Mouse (Mus musculus) limb, embryonic 14.5 days (tissue): Measurements from ENCODE around the gene 9330182L06Rik. TPM values are rescaled to one million over a fixed set of nuclear protein-coding genes. Genes with fewer than 3 reads are reported as not detected.

ENCODE experiments used
- ATAC-seq: fragments of 200-750 bp; cut with Nextera tagmentation; 2 replicates; pipeline ENCODE4 v1.8.0; 2017; ENCODE audit warnings: low read depth, moderate number of reproducible peaks, moderate TSS enrichment; ENCODE audit not compliant: low FRiP score
- DNase-seq: peaks from one replicate; pipeline ENCODE4 v3.0.0-alpha.2; 2015; ENCODE audit warnings: low spot score
- H3K27ac ChIP-seq: fragments of 300-500 bp; sonication (generic); replicated peaks from 2 replicates; pipeline ENCODE4 v1.5.1; 2014; ENCODE audit warnings: low read depth, mild to moderate bottlenecking, low read length, moderate library complexity, mixed read lengths
- H3K27me3 ChIP-seq: fragments of 300-500 bp; sonication (generic); 2 replicates; pipeline ENCODE4 v1.6.1; 2014; ENCODE audit warnings: low read length, mixed read lengths; ENCODE audit not compliant: control insufficient read depth, insufficient read depth
- H3K36me3 ChIP-seq: fragments of 300-500 bp; sonication (generic); 2 replicates; pipeline ENCODE4 v1.6.1; 2014; ENCODE audit warnings: mild to moderate bottlenecking, low read length, moderate library complexity, mixed read lengths; ENCODE audit not compliant: control insufficient read depth, insufficient read depth
- H3K4me1 ChIP-seq: fragments of 300-500 bp; sonication (generic); 2 replicates; pipeline ENCODE4 v1.6.1; 2014; ENCODE audit warnings: antibody characterized with exemption, low read length, mixed read lengths; ENCODE audit not compliant: control insufficient read depth, insufficient read depth
- H3K4me2 ChIP-seq: fragments of 300-500 bp; sonication (generic); replicated peaks from 2 replicates; pipeline ENCODE4 v1.6.1; 2014; ENCODE audit warnings: low read depth, mild to moderate bottlenecking, low read length, moderate library complexity; ENCODE audit not compliant: severe bottlenecking
- H3K4me3 ChIP-seq: fragments of 300-500 bp; sonication (generic); replicated peaks from 2 replicates; pipeline ENCODE4 v1.5.1; 2014; ENCODE audit warnings: low read length
- H3K9ac ChIP-seq: fragments of 300-500 bp; sonication (generic); 2 replicates; pipeline ENCODE4 v1.6.1; 2014; ENCODE audit warnings: mild to moderate bottlenecking, low read depth, low read length, moderate library complexity; ENCODE audit not compliant: severe bottlenecking
- H3K9me3 ChIP-seq: fragments of 300-500 bp; sonication (generic); 2 replicates; pipeline ENCODE4 v1.6.1; 2016; ENCODE audit warnings: low read length; ENCODE audit not compliant: control insufficient read depth
- POLR2A ChIP-seq: fragments of 200-500 bp; IDR thresholded peaks from 2 replicates; pipeline ENCODE4 v1.8.0; 2012; ENCODE audit warnings: inconsistent platforms, mild to moderate bottlenecking, moderate library complexity, borderline replicate concordance; ENCODE audit not compliant: insufficient read depth, insufficient read length; ENCODE audit errors: extremely low read depth
- WGBS: fragments of 180-500 bp; shearing (Covaris S2); extraction: QIAGEN DNeasy Blood & Tissue Kit; methylation state at CpG from one replicate; pipeline ENCODE4 v1.1.7; 2014; 5-methylcytosine and 5-hydroxymethylcytosine counted together
- polyA plus RNA-seq, 2 experiments: library from polyadenylated mRNA; depleted of rRNA in 1 of 2; stranded (reverse) in 1 of 2; unstranded in 1 of 2; fragments of >200 nt; fragmentation: Nextera tagmentation in 1 of 2; extraction: Ambion mirVana in 1 of 2; gene quantifications; 2 replicates each; pipeline versions ENCODE4 v1.2.1 to v1.2.3; 2012 to 2014

Gene 9330182L06Rik
- polyA plus RNA-seq, 2 experiments, result 4.2 to 4.6 TPM

DNA sequence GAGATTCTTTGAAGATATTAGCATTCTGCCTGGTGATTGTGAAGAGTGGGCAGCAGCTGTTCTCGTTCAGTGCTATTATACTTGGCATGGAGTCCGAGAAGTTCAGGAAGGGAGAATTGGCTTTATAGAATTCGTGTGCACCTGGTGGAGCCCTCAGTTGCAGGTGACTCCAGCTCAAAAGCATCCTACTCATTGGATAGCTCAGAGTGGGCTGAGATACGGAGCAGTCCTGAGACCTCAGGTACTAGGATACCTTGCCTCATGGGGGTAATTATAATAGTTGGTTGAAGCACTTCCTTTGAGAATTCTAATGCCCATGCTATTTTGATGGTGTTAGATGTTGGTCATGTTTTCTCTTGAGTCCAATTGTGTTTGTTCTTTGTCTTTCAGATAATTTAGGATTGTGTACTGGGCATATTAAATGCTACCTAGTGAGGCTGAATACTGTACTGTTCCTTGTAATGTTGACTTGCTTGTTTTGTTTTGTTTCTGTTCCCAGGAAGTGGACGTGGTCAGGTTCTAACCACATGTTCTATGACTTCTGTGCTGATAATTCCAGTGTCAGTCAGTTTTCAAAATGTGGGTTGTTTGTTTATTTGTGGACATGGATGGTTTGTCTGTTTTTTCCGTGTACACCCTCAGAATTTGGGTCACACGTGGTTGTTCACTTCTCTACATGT is 96.2 kb downstream of the 9330182L06Rik start:
- DNase-seq (no peak), ATAC-seq (no peak)
- H3K9me3 ChIP-seq, result no peaks in the 10 kb centered on the region
- H3K9ac ChIP-seq, result no peak overlapping the region
- no peak overlapping the region for H3K4me2 ChIP-seq
- no peak overlapping the region for H3K27ac ChIP-seq
- TF ChIP-seq POLR2A, result no peak
- no peaks in the 10 kb centered on the region for H3K27me3 ChIP-seq
- no peaks in the 10 kb centered on the region for H3K4me1 ChIP-seq
- H3K4me3 ChIP-seq, result no peak overlapping the region
- WGBS, result 75% methylated on average over 7 of the region's 7 CpGs
- H3K36me3 ChIP-seq, result no peaks in the 10 kb centered on the region

DNA sequence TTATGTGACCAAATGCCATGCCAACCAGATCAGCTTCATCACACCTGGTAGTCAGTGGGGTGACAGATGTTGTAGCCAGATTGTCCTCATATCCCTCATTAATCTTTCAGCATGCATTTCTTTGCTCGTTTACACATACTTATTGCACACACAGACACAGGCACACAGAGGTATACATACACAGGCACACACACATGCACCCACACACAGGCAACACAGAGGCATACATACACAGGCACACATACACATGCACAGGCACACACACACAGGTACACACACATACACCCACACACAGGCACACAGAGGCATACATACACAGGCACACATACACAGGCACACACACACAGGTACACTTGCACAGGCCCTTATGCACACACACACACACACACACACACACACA is 99.0 kb downstream of the 9330182L06Rik start:
- Histone ChIP-seq H3K9me3 (no peaks in the 10 kb centered on the region), H3K4me1 (no peaks in the 10 kb centered on the region), H3K27ac (no peak overlapping the region), H3K27me3 (no peaks in the 10 kb centered on the region), H3K4me2 (no peak overlapping the region), H3K36me3 (no peaks in the 10 kb centered on the region), H3K9ac (no peak overlapping the region), H3K4me3 (no peak overlapping the region)
- no peak for TF ChIP-seq POLR2A
- 58% methylated on average over 1 of the region's 1 CpGs for WGBS
- ATAC-seq, result no peak
- no peak for DNase-seq

DNA sequence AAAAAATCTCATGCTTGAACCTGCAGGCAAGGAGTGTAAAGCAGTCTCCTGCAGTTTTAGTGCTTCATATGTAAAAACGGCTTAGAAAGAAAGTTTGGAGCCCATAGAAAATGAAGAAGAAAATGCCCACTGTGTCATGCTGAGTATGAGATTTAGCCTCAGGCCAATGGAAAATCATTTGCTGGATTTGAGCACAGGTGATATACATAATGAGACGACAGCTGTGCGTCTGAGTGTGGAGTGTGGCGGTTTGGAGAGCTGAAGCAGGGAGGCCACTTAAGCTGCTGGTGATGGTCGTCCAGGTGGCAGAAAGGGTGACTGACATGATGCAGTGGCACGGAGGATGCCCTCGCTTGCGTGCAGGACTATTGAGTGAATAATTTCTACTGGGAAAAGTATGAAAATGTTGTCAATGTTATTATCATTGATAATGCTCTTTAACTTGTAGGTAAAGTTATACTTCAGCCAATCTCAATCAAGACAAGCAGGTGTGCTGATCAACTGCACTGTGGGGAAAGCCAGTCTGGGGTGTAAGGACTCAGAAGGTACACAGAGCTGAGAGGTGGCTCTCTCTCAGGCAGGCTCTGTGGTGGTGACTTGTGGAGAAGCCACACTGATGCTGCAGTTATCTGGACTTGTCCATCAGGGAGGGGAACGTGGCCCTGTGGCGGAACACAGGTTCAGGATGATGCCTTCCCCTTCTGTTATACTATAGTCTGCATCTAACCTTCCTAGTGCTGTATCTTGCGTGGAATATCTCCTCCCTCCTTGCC is 102.2 kb downstream of the 9330182L06Rik start:
- Histone ChIP-seq H3K4me3 (no peak overlapping the region), H3K4me2 (no peak overlapping the region), H3K36me3 (no peaks in the 10 kb centered on the region), H3K27me3 (no peaks in the 10 kb centered on the region), H3K9me3 (no peaks in the 10 kb centered on the region), H3K27ac (no peak overlapping the region), H3K9ac (no peak overlapping the region), H3K4me1 (no peaks in the 10 kb centered on the region)
- ATAC-seq (no peak), DNase-seq (no peak)
- no peak for TF ChIP-seq POLR2A
- WGBS, result 49% methylated on average over 11 of the region's 11 CpGs

DNA sequence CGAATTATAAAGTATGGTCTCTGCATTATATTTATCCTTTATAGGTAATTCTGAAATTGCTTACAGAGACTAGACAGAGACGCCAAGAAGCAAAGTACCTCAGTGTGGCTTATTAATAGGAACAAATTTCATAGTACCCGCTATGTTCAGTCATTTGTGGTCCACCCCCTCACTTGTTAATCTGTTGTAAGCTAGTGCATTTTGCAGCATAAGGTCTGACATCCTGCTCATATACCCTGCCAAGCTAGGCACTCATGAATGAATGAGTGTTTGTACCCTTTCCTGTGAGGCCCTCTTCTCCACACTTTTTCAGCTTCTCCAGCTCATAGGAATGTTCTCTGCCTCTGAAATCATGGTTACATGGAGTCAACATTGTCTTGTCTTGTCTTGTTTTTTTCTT is 105.2 kb downstream of the 9330182L06Rik start:
- TF ChIP-seq POLR2A, result no peak
- no peak overlapping the region for H3K27ac ChIP-seq
- 85% methylated on average over 3 of the region's 3 CpGs for WGBS
- no peak overlapping the region for H3K9ac ChIP-seq
- H3K4me2 ChIP-seq, result no peak overlapping the region
- no peak overlapping the region for H3K4me3 ChIP-seq
- no peaks in the 10 kb centered on the region for H3K9me3 ChIP-seq
- no peaks in the 10 kb centered on the region for H3K36me3 ChIP-seq
- ATAC-seq, result no peak
- no peaks in the 10 kb centered on the region for H3K4me1 ChIP-seq
- no peaks in the 10 kb centered on the region for H3K27me3 ChIP-seq
- no peak for DNase-seq

DNA sequence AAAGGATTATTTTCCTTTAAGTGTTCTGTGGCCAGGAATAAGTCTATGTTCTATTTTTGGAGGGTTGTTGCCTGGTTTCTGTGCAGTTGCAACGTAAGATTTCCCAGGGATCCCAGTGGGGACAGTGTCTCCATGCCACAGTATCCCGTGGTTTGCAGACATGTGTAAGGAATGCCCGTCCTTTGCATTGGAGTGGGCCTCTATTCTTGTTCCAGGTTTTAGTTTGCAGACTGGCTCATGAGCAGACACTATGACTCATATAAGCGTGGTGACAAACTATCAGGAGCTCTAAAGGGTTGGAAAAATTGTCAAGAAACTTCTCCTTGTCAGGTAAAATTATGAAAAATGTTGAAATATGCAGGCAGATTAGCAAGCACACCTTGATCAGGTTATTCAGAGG is 107.4 kb downstream of the 9330182L06Rik start:
- Histone ChIP-seq H3K27ac (no peak overlapping the region), H3K27me3 (no peaks in the 10 kb centered on the region), H3K9me3 (no peaks in the 10 kb centered on the region), H3K4me3 (no peak overlapping the region), H3K4me2 (no peak overlapping the region), H3K4me1 (no peaks in the 10 kb centered on the region), H3K9ac (no peak overlapping the region), H3K36me3 (no peaks in the 10 kb centered on the region)
- ATAC-seq (no peak), DNase-seq (no peak)
- 74% methylated on average over 4 of the region's 4 CpGs for WGBS
- TF ChIP-seq POLR2A, result no peak
